Mouse (Mus musculus): ENCODE measurements around the gene Nos1. TPM values are rescaled to one million over a fixed set of nuclear protein-coding genes. Genes with fewer than 3 reads are reported as not detected.

Nos1 gene
- polyA plus RNA-seq, 1 experiment from 2014 or later = 0.89 TPM

DNA sequence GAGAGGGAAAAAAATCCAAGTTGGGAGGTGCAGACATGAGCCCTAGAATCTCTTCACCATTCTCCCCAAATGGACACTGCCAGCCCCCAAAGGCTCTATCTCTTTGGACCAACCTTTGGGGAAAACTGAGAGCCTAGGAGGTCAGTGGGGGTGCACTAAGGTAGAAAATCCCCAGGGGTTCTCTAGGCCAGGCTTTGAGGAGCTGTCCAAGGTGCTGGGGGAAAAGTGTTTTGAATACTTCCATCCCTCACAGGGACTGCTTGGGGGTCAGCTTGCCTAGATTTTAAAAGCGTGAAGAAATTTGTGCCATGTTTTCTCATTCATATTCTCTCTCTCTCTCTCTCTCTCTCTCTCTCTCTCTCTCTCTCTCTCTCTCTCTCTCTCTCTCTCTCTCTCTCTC is 63.8 kb downstream of the Nos1 start:
- H3K27me3 ChIP-seq (replicated peaks; ENCODE audit: control insufficient read depth, insufficient read depth, low read length) = peaks cover 42% of the 10 kb centered on the region
- no peak for ATAC-seq
- no peak overlapping the region for H3K4me3 ChIP-seq (ENCODE audit: low read length)

DNA sequence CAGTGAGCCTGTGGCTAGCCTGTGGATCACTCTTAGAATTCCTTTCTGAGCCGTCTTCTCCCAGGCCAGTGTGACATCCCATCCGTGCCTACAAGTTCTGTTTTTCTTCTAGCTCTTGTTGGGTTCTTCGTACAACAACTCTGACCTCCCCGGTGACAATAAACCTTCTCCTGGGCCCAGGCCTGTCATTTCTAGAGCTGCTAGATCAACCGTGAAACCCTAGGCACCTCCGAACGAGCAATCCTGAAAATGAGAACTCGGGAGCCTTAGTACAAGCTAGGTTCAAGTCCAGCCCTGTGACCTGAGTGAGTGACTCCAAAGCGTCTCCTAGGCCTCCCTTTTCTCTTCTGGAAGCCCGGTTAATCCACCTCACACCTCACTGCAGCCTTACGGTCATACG is 69.6 kb downstream of the Nos1 start:
- ATAC-seq = no peak
- H3K9ac ChIP-seq (ENCODE audit: low read depth, low read length) = no peak overlapping the region
- no peaks in the 10 kb centered on the region for H3K9me3 ChIP-seq (ENCODE audit: control insufficient read depth, low read length)
- no peaks in the 10 kb centered on the region for H3K4me1 ChIP-seq (ENCODE audit: control insufficient read depth, insufficient read depth, low read length)
- WGBS = 76% methylated on average over 12 of the region's 12 CpGs
- H3K27me3 ChIP-seq (replicated peaks; ENCODE audit: control insufficient read depth, insufficient read depth, low read length) = no peaks in the 10 kb centered on the region
- no peaks in the 10 kb centered on the region for H3K36me3 ChIP-seq (ENCODE audit: control insufficient read depth, insufficient read depth, low read length)
- H3K4me3 ChIP-seq (ENCODE audit: low read length) = no peak overlapping the region
- no peak overlapping the region for H3K27ac ChIP-seq (ENCODE audit: low read length)
- no peak overlapping the region for H3K4me2 ChIP-seq (ENCODE audit: low read depth, low read length)

More for the DNA sequence above, 63.8 kb downstream of the Nos1 start:
- Histone ChIP-seq H3K4me2 (ENCODE audit: low read depth, low read length) (no peak overlapping the region), H3K9ac (ENCODE audit: low read depth, low read length) (no peak overlapping the region), H3K36me3 (ENCODE audit: control insufficient read depth, insufficient read depth, low read length) (no peaks in the 10 kb centered on the region), H3K9me3 (ENCODE audit: control insufficient read depth, low read length) (no peaks in the 10 kb centered on the region), H3K27ac (ENCODE audit: low read length) (no peak overlapping the region), H3K4me1 (ENCODE audit: control insufficient read depth, insufficient read depth, low read length) (peaks cover 7% of the 10 kb centered on the region; the same call in 1 of the 2 replicates)
- 14% methylated on average over 1 of the region's 1 CpGs for WGBS

DNA sequence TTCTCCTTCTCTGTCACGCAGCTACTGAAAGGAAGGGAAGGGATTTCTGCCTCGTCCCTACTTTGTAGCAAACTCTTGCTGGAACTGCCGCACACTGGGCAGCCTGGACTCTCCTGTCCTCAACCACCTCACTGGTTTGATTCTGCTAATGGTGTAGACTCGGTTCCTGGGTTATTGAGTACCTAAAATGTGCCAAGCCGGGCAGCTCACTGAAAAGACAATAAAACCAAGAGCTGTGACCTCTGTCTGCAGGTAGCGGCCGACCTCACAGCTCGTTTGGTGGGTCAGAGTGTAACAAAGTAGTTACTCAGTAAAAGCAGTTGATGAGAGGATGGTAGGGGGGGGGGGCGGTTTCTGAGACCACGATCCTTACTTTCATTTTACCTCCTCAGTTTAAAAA is 72.9 kb downstream of the Nos1 start:
- H3K36me3 ChIP-seq (ENCODE audit: control insufficient read depth, insufficient read depth, low read length) = no peaks in the 10 kb centered on the region
- no peaks in the 10 kb centered on the region for H3K27me3 ChIP-seq (replicated peaks; ENCODE audit: control insufficient read depth, insufficient read depth, low read length)
- no peak overlapping the region for H3K4me2 ChIP-seq (ENCODE audit: low read depth, low read length)
- no peak for ATAC-seq
- H3K27ac ChIP-seq (ENCODE audit: low read length) = no peak overlapping the region
- WGBS = 55% methylated on average over 10 of the region's 10 CpGs
- H3K9me3 ChIP-seq (ENCODE audit: control insufficient read depth, low read length) = no peaks in the 10 kb centered on the region
- H3K4me1 ChIP-seq (ENCODE audit: control insufficient read depth, insufficient read depth, low read length) = no peaks in the 10 kb centered on the region
- no peak overlapping the region for H3K9ac ChIP-seq (ENCODE audit: low read depth, low read length)
- no peak overlapping the region for H3K4me3 ChIP-seq (ENCODE audit: low read length)

DNA sequence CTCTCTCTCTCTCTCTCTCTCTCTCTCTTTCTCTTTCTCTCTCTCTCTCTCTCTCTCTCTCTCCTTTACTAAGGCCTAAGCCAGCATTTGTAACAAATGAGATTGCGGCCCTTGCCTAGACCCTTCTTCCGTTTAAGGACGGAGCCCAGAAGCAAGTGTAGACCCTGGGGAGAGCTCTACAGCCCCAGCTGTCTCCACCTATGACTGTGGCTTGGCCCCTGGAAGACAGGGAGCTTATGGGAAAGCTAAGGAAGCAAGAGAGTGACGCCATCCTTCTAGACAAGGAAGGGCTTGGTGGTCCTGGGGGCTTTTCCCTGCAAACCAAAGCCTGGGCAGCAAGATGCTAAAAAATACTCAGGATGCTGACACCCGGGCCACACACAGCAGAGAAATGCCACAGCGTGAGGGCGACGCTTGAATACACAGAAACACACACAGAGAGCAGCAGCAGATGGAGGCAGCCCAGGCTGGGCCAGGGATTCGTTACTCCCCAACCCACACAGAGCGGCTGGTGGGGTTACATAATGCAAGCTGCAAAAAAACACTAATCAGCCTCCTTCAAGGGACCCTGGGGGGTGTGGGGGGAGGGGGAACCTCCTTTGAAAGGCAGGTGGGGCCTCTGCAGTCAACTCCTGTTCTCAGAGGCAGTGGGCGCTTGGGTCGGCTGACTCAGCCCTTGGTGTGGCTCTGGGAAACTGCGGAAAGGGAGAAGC is 83.9 kb downstream of the Nos1 start:
- no peak overlapping the region for H3K4me3 ChIP-seq (ENCODE audit: low read length)
- no peaks in the 10 kb centered on the region for H3K9me3 ChIP-seq (ENCODE audit: control insufficient read depth, low read length)
- no peak overlapping the region for H3K4me2 ChIP-seq (ENCODE audit: low read depth, low read length)
- 27% methylated on average over 13 of the region's 13 CpGs for WGBS
- no peaks in the 10 kb centered on the region for H3K27me3 ChIP-seq (replicated peaks; ENCODE audit: control insufficient read depth, insufficient read depth, low read length)
- H3K4me1 ChIP-seq (ENCODE audit: control insufficient read depth, insufficient read depth, low read length) = peaks cover 1% of the 10 kb centered on the region; the same call in 1 of the 2 replicates
- no peaks in the 10 kb centered on the region for H3K36me3 ChIP-seq (ENCODE audit: control insufficient read depth, insufficient read depth, low read length)
- H3K27ac ChIP-seq (ENCODE audit: low read length) = no peak overlapping the region
- H3K9ac ChIP-seq (ENCODE audit: low read depth, low read length) = no peak overlapping the region
- no peak for ATAC-seq

DNA sequence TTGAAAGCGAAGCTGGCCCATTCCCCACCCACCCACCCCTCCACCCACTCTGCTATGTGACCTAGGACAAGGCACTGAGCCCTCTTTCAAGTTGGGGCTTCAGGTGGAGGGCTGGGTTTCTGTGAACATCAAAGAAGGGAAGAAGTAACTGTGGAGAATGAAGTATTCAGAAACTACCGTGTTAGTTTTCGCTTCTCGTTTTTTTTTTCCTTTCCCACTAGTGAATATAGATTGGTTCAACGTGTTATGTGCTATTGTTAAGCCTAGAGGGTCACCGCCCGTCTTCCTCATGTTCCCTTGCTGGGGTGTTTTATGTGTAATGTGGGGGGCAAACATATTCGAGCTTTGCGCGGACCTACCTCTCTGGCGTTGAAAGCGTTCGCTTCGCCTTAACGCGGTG is 85.0 kb downstream of the Nos1 start:
- Histone ChIP-seq H3K9ac (ENCODE audit: low read depth, low read length) (no peak overlapping the region), H3K36me3 (ENCODE audit: control insufficient read depth, insufficient read depth, low read length) (no peaks in the 10 kb centered on the region), H3K4me1 (ENCODE audit: control insufficient read depth, insufficient read depth, low read length) (no peaks in the 10 kb centered on the region), H3K27ac (ENCODE audit: low read length) (no peak overlapping the region), H3K27me3 (replicated peaks; ENCODE audit: control insufficient read depth, insufficient read depth, low read length) (no peaks in the 10 kb centered on the region), H3K4me2 (ENCODE audit: low read depth, low read length) (no peak overlapping the region), H3K4me3 (ENCODE audit: low read length) (no peak overlapping the region), H3K9me3 (ENCODE audit: control insufficient read depth, low read length) (no peaks in the 10 kb centered on the region)
- ATAC-seq = no peak
- 65% methylated on average over 16 of the region's 16 CpGs for WGBS

DNA sequence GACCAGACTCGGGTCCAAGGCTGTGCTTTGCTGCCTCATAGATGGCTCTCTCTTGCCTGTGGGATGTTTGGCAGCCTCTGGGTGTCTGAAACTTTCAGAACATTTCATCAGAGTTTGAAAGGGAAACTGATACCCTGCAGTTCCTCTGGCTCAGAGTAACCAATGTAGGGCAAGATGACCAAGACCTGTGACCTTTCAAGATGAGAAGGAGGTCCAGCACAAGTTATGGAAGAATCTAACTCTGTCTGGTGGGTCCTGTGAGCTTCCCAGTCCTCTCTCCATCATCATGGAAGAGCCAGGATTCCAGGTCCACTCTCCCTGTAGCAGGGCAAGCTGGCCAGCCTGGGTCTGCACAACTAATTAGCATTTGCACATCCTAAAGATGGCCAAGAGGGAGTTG is 90.8 kb downstream of the Nos1 start:
- Histone ChIP-seq H3K9me3 (ENCODE audit: control insufficient read depth, low read length) (no peaks in the 10 kb centered on the region), H3K9ac (ENCODE audit: low read depth, low read length) (no peak overlapping the region), H3K36me3 (ENCODE audit: control insufficient read depth, insufficient read depth, low read length) (no peaks in the 10 kb centered on the region), H3K27ac (ENCODE audit: low read length) (no peak overlapping the region), H3K4me1 (ENCODE audit: control insufficient read depth, insufficient read depth, low read length) (no peaks in the 10 kb centered on the region), H3K27me3 (replicated peaks; ENCODE audit: control insufficient read depth, insufficient read depth, low read length) (no peaks in the 10 kb centered on the region), H3K4me2 (ENCODE audit: low read depth, low read length) (no peak overlapping the region), H3K4me3 (ENCODE audit: low read length) (no peak overlapping the region)
- ATAC-seq = no peak
- WGBS = 72% methylated on average over 1 of the region's 1 CpGs

DNA sequence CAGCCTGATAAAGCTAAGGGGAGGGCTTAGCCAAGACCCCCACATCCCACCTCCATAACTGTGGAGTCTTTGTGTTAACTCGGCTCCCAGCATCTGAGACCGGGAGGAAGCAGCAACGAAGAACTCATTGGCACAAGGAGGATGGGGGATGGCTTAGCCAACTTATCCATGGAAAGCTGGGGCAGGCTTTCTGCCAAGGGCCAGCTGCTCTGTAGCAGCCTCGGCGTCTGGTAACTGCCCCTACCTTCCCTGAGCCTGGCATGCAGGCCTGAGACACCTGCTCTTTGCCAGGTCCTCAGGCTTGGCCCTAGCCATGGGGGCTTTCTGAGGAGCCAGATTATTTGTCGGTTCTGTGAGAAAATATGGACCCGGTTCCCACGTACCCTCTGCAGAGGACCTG is 93.0 kb downstream of the Nos1 start:
- WGBS = 85% methylated on average over 8 of the region's 8 CpGs
- H3K36me3 ChIP-seq (ENCODE audit: control insufficient read depth, insufficient read depth, low read length) = no peaks in the 10 kb centered on the region
- H3K4me3 ChIP-seq (ENCODE audit: low read length) = no peak overlapping the region
- H3K27ac ChIP-seq (ENCODE audit: low read length) = no peak overlapping the region
- H3K4me2 ChIP-seq (ENCODE audit: low read depth, low read length) = no peak overlapping the region
- no peaks in the 10 kb centered on the region for H3K9me3 ChIP-seq (ENCODE audit: control insufficient read depth, low read length)
- H3K4me1 ChIP-seq (ENCODE audit: control insufficient read depth, insufficient read depth, low read length) = no peaks in the 10 kb centered on the region
- no peak for ATAC-seq
- H3K27me3 ChIP-seq (replicated peaks; ENCODE audit: control insufficient read depth, insufficient read depth, low read length) = no peaks in the 10 kb centered on the region
- H3K9ac ChIP-seq (ENCODE audit: low read depth, low read length) = no peak overlapping the region

DNA sequence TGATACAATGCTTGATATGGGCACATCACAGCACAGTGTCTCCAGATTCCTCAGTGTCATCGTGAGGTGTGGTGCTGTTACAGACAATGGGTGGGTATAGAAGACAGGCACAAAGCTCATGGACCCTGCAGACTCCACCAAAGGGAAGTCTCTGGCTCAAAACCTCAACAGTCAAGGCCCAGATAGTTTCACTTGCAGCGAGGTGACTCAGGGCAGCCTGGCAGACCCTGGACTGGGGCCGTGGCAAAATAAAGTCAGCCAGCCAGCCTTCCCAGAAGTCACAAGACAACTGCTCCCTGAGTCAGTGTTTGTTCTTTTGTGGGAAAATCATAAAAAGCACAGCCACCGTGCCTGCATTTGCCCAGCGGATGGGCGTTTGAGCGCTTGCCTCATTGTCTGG is 93.4 kb downstream of the Nos1 start:
- no peak for ATAC-seq
- no peaks in the 10 kb centered on the region for H3K9me3 ChIP-seq (ENCODE audit: control insufficient read depth, low read length)
- no peaks in the 10 kb centered on the region for H3K4me1 ChIP-seq (ENCODE audit: control insufficient read depth, insufficient read depth, low read length)
- H3K4me2 ChIP-seq (ENCODE audit: low read depth, low read length) = no peak overlapping the region
- no peak overlapping the region for H3K9ac ChIP-seq (ENCODE audit: low read depth, low read length)
- no peaks in the 10 kb centered on the region for H3K36me3 ChIP-seq (ENCODE audit: control insufficient read depth, insufficient read depth, low read length)
- no peaks in the 10 kb centered on the region for H3K27me3 ChIP-seq (replicated peaks; ENCODE audit: control insufficient read depth, insufficient read depth, low read length)
- 69% methylated on average over 7 of the region's 7 CpGs for WGBS
- H3K27ac ChIP-seq (ENCODE audit: low read length) = no peak overlapping the region
- H3K4me3 ChIP-seq (ENCODE audit: low read length) = no peak overlapping the region

DNA sequence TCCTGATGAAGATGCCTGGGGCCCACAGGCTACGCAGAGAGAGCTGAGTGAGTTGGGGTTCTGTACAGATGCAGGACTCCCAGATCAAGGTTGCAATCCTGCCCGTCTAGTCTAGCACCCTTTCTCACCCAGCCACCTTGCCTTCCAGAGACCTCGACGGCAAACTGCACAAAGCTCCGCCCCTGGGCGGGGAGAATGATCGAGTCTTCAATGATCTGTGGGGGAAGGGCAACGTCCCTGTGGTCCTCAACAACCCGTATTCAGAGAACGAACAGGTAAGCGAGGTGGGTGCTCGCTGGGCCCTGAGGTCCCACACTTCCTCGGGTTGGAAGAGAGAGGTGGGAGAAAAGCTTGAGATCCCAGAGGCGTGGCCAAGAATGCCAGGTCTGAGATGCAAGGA is 98.3 kb downstream of the Nos1 start:
- Histone ChIP-seq H3K9ac (ENCODE audit: low read depth, low read length) (no peak overlapping the region), H3K27ac (ENCODE audit: low read length) (no peak overlapping the region), H3K27me3 (replicated peaks; ENCODE audit: control insufficient read depth, insufficient read depth, low read length) (no peaks in the 10 kb centered on the region), H3K4me2 (ENCODE audit: low read depth, low read length) (no peak overlapping the region), H3K9me3 (ENCODE audit: control insufficient read depth, low read length) (no peaks in the 10 kb centered on the region), H3K4me1 (ENCODE audit: control insufficient read depth, insufficient read depth, low read length) (no peaks in the 10 kb centered on the region), H3K36me3 (ENCODE audit: control insufficient read depth, insufficient read depth, low read length) (no peaks in the 10 kb centered on the region), H3K4me3 (ENCODE audit: low read length) (no peak overlapping the region)
- no peak for ATAC-seq
- 40% methylated on average over 14 of the region's 14 CpGs for WGBS

Measured in intestine, embryonic 16.5 days (tissue).